Comparison of ENCODE assay signal across 10 mouse cellular contexts in the genomic region with DNA sequence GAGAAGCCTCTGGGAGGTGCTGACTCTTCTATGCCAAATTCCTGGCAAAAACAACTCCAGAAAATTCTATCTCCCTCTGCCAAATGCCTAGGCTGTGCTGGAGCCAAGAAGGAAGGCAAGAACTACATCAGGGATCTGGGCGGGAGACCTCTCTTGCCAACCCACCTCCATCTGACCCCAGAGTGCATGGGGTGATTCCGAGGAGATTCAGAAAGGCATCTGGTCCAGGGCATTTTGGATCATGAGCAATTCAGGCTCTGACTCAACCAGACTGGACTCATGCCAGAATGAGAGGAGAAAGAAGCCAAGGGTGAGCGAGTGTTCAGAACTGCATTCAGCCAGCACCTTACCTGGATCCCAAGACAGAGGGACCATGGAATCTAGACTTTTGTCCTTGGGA.
A peak's percentile ranks its signal among the peaks of the same experiment; 100 is the strongest.
DNase-seq lines count a peak whose midpoint lies in the region; ATAC-seq and TF ChIP-seq lines count a peak whose summit lies in the region.
"Had no signal": no experiment of that assay in that cellular context is flagged by ENCODE, and none has a peak within 500 bp of the region (broad histone marks: within the 10 kb centered on the region; RNA-seq: fewer than 3 reads in every experiment).

No protein-coding gene starts in this region.

- no peaks in the 10 kb centered on the region; the same call in 1 of the 2 replicates for H3K4me1 ChIP-seq in heart, adult 2 months (ENCODE audit: control insufficient read depth, insufficient read depth, low read length)
- H3K4me1 ChIP-seq in heart, embryonic 10.5 days: no peaks in the 10 kb centered on the region
- no peaks in the 10 kb centered on the region for H3K4me1 ChIP-seq in hindbrain, embryonic 11.5 days (replicated peaks; ENCODE audit: control insufficient read depth, insufficient read depth, low read length)
- H3K4me1 ChIP-seq: megakaryocyte, embryonic 14.5 days had no signal

- no peaks in the 10 kb centered on the region for H3K27me3 ChIP-seq in heart, adult 2 months (ENCODE audit: control insufficient read depth, insufficient read depth, low read length)
- no peaks in the 10 kb centered on the region for H3K27me3 ChIP-seq in heart, embryonic 10.5 days (ENCODE audit: insufficient read depth, poor library complexity, severe bottlenecking)
- H3K27me3 ChIP-seq in hindbrain, embryonic 11.5 days (ENCODE audit: control insufficient read depth, insufficient read depth, low read length): no peaks in the 10 kb centered on the region
- H3K27me3 ChIP-seq: megakaryocyte, embryonic 14.5 days had no signal

- TF ChIP-seq CTCF in heart, adult 2 months (IDR thresholded peaks at IDR 0.05): no peak

- DNase-seq in heart, adult 2 months: peak; percentile 30 to 43
- no peak for DNase-seq in heart, embryonic 10.5 days (ENCODE audit: low spot score)
- DNase-seq in Muller cell, postnatal 12 days (ENCODE audit: inconsistent ontology term): peak; percentile 89
- peak; percentile 20 for DNase-seq in gonadal fat pad, adult 2 months (ENCODE audit: low read depth)
- no peak for DNase-seq in spleen, adult 18-20 months
- DNase-seq in hindbrain, embryonic 11.5 days (ENCODE audit: low spot score): no peak
- DNase-seq in layer of hippocampus, adult 9-10 months (ENCODE audit: low spot score): no peak
- DNase-seq: layer of hippocampus, postnatal 36 days had no signal

- no peak for TF ChIP-seq POLR2A in heart, adult 2 months (IDR thresholded peaks at IDR 0.05; ENCODE audit: insufficient read depth, low read depth, low read length)

- no peak for TF ChIP-seq EP300 in heart, adult 2 months (IDR thresholded peaks at IDR 0.05; ENCODE audit: insufficient read depth, low read depth, low read length)

- 44% methylated on average over 3 of the region's 3 CpGs for WGBS in heart, adult 2 months
- 76% methylated on average over 3 of the region's 3 CpGs for WGBS in heart, embryonic 10.5 days
- 92% methylated on average over 3 of the region's 3 CpGs for WGBS in hindbrain, embryonic 11.5 days

- H3K4me2 ChIP-seq in hindbrain, embryonic 11.5 days (replicated peaks; ENCODE audit: low read depth, low read length): no peak overlapping the region

- H3K27ac ChIP-seq in heart, adult 2 months: no peak overlapping the region
- H3K27ac ChIP-seq in heart, embryonic 10.5 days: no peak overlapping the region
- H3K27ac ChIP-seq in hindbrain, embryonic 11.5 days (ENCODE audit: low read depth, low read length): no peak overlapping the region

- intact Hi-C loops in heart, adult 2 months (cut with DNase I): no loop called here

- ATAC-seq in cerebellum, adult (ENCODE audit: insufficient number of reproducible peaks, low FRiP score, low TSS enrichment): peak; percentile 80
- ATAC-seq in hindbrain, embryonic 11.5 days (ENCODE audit: low FRiP score): no peak

- no peaks in the 10 kb centered on the region for H3K36me3 ChIP-seq in heart, adult 2 months (ENCODE audit: control insufficient read depth, insufficient read depth, low read length)
- H3K36me3 ChIP-seq in heart, embryonic 10.5 days: no peaks in the 10 kb centered on the region
- no peaks in the 10 kb centered on the region for H3K36me3 ChIP-seq in hindbrain, embryonic 11.5 days (ENCODE audit: control insufficient read depth, insufficient read depth, low read length)

- no peaks in the 10 kb centered on the region for H3K79me2 ChIP-seq in heart, adult 2 months (replicated peaks; ENCODE audit: control insufficient read depth, insufficient read depth, low read length)

- no peak overlapping the region for H3K9ac ChIP-seq in heart, adult 2 months (ENCODE audit: low read depth, low read length)
- no peak overlapping the region for H3K9ac ChIP-seq in hindbrain, embryonic 11.5 days (ENCODE audit: low read depth, low read length)

- no peak overlapping the region for H3K4me3 ChIP-seq in heart, adult 2 months
- H3K4me3 ChIP-seq in heart, embryonic 10.5 days: no peak overlapping the region
- no peak overlapping the region for H3K4me3 ChIP-seq in hindbrain, embryonic 11.5 days (ENCODE audit: low read depth, low read length)
- H3K4me3 ChIP-seq: megakaryocyte, embryonic 14.5 days had no signal

- H3K9me3 ChIP-seq in heart, embryonic 10.5 days: no peaks in the 10 kb centered on the region
- no peaks in the 10 kb centered on the region for H3K9me3 ChIP-seq in hindbrain, embryonic 11.5 days (ENCODE audit: control insufficient read depth, low read length)

Comparison
In these comparisons a context has a peak if more than half of its experiments do, and no peak if none do; other contexts are left out.
1. DNase-seq: peak in heart, adult 2 months (2 of 2), Muller cell, postnatal 12 days (single experiment) and gonadal fat pad, adult 2 months (single experiment); none in heart, embryonic 10.5 days (single experiment), spleen, adult 18-20 months (0 of 2), hindbrain, embryonic 11.5 days (single experiment) and layer of hippocampus, adult 9-10 months (single experiment).